Mouse (Mus musculus) liver, adult 2 months (tissue): ENCODE measurements around the gene Zfp507.

ENCODE experiments used
- CTCF ChIP-seq: fragments of 200-500 bp; IDR thresholded peaks from 2 replicates; pipeline ENCODE4 v1.5.1; 2011; ENCODE audit warnings: low read depth, low read length, control low read depth
- POLR2A ChIP-seq: fragments of 200-500 bp; IDR thresholded peaks from 2 replicates; pipeline ENCODE4 v1.6.1; 2011; ENCODE audit warnings: low read length, control low read depth; ENCODE audit not compliant: insufficient read depth; ENCODE audit errors: extremely low read depth

DNA sequence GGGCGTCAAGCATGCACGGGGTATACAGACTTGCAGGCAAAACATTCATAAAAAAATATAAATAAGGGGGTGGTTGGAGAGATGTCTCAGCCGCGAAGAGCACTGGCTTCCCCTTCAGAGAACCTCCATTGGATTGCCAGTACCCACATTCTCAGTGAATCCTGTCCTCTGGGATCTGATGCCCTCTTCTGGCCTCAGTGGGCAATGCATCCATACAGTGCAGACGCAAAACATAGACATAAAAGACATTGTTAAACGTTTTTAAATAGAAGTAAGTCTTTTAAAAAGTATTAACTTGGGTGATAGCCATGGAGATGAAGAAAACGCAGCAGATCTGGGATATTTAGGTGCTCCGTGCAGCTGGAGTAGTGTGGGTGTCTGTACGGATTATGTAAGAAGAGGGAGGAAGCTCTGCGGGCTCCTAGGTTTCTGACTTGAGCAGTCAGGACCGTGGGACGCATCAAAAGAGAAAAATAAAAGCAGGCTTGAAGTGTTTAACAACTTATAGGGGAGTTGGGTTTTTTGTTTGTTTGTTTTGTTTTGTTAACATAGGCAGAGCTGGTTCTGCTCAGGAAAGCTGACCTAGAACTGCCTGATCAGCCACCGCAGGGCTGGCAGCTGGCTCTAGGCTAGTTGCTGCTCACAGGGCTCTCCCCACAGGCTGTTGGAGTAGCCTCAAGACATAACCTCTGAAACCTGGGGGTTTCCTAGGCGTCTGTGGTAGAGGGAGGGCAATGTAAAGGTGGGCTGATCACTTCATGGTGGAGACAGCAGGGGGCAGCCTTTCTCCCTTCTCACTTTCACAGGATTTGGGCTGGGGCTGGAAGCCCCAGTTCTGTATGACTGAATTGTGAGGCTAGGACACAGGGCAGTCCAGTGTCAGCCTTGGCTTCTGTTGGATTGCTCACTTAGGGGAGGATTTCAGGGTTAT lies 46.0 kb downstream of the Zfp507 start:
- TF ChIP-seq CTCF (peak; percentile 59), POLR2A (no peak)
